Mouse (Mus musculus): ENCODE results near the gene Fmo5.

DNA sequence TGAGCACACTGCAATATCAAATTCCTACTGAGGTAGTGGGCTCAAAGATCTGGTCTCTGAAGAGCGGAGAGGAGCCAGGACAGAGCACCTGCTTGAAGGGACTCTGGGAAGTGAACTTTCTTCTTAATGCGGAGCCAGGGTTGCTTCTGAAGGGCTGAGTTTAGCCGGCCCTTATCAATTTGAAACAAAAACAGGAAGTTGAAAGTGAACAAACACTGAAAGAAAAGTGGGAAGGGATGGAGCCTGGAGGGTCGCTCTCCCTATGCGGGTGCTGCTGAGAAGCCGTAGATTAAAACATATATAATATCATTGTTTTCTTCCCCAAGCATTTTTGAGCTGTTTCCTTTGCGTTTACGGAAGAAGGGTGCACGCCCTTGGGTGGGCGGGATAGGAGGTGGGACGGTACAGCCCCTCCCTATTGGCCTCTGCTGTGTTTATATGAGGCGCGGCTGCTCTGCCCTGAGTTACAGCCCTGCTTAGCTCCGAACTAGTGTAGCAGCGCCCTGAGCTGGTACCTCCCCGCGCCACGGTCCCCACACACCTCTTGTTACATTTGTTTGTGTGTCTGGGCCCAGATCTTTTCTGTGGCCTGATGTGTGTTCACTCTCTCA, at the start of gene Fmo5:
- TF ChIP-seq CTCF (IDR thresholded peaks at IDR 0.05; ENCODE audit: low read depth) (no peak), EP300 (optimal IDR thresholded peaks at IDR 0.05) (no peak)

Measured in stomach, postnatal 0 days (tissue).